Mouse (Mus musculus) olfactory bulb, adult 2 months (tissue): ENCODE data around the gene Serhl.

ENCODE experiments used
- CTCF ChIP-seq: fragments of 200-500 bp; IDR thresholded peaks from 2 replicates; pipeline ENCODE4 v1.5.1; 2012; ENCODE audit warnings: low read depth, mild to moderate bottlenecking, low read length, moderate library complexity; ENCODE audit not compliant: insufficient read depth
- POLR2A ChIP-seq: fragments of 200-500 bp; IDR thresholded peaks from 2 replicates; pipeline ENCODE4 v1.6.1; 2012; ENCODE audit warnings: mild to moderate bottlenecking, low read depth, low read length, moderate library complexity; ENCODE audit not compliant: insufficient read depth

DNA sequence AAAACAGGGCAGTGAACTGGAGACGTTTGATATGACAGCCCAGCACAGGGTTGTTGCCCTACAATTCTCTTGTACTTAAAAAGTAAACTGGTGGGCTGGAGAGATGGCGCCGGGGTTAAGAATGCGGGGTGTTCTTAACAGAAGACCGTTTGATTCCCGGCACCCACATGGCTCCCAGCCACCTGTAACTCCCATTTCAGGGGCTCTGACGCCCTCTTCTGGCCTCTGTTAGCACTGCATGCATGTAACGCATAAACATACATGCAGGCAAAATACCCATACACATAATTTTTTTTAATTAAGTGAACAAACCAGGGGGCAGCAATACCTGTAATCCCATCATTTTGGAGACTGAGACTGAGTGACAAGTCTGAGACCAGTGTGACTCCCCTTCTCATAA is 31.8 kb upstream of the Serhl start:
- TF ChIP-seq CTCF, result no peak
- TF ChIP-seq POLR2A, result no peak
